Mouse (Mus musculus) R1 (cell line): ENCODE data around the gene Gm11037.

ENCODE experiments used
- DNase-seq: peaks from one replicate; pipeline ENCODE4 v3.0.0-alpha.2; 2018; ENCODE audit warnings: low read depth, low spot score

Gm11037 gene

GRCm38 (mm10) chr2:131128636-131129157 lies 4.6 kb upstream of the Gm11037 start:
- DNase-seq = no peak

GRCm38 (mm10) chr2:131129836-131130235 lies 3.5 kb upstream of the Gm11037 start:
- DNase-seq = no peak

GRCm38 (mm10) chr2:131130849-131131248 lies 2.4 kb upstream of the Gm11037 start:
- no peak for DNase-seq

GRCm38 (mm10) chr2:131132111-131132888 lies 997 bp upstream of the Gm11037 start:
- no peak for DNase-seq

GRCm38 (mm10) chr2:131134381-131134780 lies 1.1 kb downstream of the Gm11037 start:
- DNase-seq = peak; percentile 32

- no peak for DNase-seq
Observed at GRCm38 (mm10) chr2:131134826-131135400, 1.6 kb downstream of the Gm11037 start.

GRCm38 (mm10) chr2:131135521-131136139 lies 2.3 kb downstream of the Gm11037 start:
- no peak for DNase-seq

GRCm38 (mm10) chr2:131138296-131138695 lies 5.0 kb downstream of the Gm11037 start:
- no peak for DNase-seq

GRCm38 (mm10) chr2:131138760-131139159 lies 5.5 kb downstream of the Gm11037 start:
- no peak for DNase-seq

- DNase-seq = no peak
Observed at GRCm38 (mm10) chr2:131139287-131139686, 6.0 kb downstream of the Gm11037 start.

- DNase-seq = peak; percentile 46
Observed at GRCm38 (mm10) chr2:131139886-131140532, 6.7 kb downstream of the Gm11037 start.

- no peak for DNase-seq
Observed at GRCm38 (mm10) chr2:131140533-131140905, 7.2 kb downstream of the Gm11037 start.

- DNase-seq = no peak
Observed at GRCm38 (mm10) chr2:131141336-131141986, 8.2 kb downstream of the Gm11037 start.

GRCm38 (mm10) chr2:131142592-131142991 lies 9.3 kb downstream of the Gm11037 start:
- DNase-seq = peak; percentile 94

GRCm38 (mm10) chr2:131143007-131143780 lies 9.9 kb downstream of the Gm11037 start:
- DNase-seq = no peak

- DNase-seq = peak; percentile 57
Observed at GRCm38 (mm10) chr2:131145121-131145520, 11.8 kb downstream of the Gm11037 start.

GRCm38 (mm10) chr2:131145536-131145935 lies 12.2 kb downstream of the Gm11037 start:
- no peak for DNase-seq

- DNase-seq = no peak
Observed at GRCm38 (mm10) chr2:131146193-131147042, 13.1 kb downstream of the Gm11037 start.

- DNase-seq = no peak
Observed at GRCm38 (mm10) chr2:131147043-131147365, 13.7 kb downstream of the Gm11037 start.
